Mouse (Mus musculus): ENCODE measurements around the gene Gosr2.

The Gosr2 gene

DNA sequence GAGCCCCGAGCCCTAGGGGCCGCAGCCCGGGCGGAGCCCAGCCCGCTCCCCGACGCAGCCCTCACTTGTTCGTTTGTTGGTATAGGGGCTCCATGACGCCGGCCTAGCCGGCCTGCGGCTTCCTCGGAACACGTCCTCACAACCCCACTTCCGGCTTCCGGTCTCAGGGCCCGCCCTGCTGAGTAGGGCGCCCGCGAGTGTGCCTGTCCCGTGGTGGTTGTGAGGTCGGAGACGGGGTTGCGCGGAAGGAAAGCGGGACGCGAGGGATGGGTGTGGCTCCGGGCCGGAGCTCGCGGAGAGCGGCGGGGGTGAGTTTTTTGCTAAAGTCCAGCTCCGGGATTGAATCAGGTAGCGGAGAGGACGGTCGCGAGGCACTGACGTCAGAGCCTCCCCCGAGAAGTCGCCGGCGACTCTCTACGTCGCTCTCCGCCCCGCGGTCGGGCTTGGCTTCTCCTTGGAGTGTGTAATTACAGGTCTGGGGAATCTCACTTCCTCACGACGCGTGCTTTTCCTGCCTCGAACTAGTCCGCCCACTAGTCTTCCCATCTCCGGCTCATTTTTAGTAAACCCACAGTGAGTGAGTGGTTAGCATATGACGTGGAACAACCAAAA is at the start of gene Gosr2:
Gosr2 (minus strand) TSS at position 334 of the 612 bp plus-strand sequence.
- in situ Hi-C loops (cut with MboI; ENCODE audit: unreplicated experiment in 2 of 2) = loop anchor here in 1 of 2 experiments (25.0 kb wide), 1 partner anchor 585 kb away; the partner anchor contains the start of genes Acbd4, Hexim1 and Plcd3

GRCm38 (mm10) chr11:103735046-103735781 is 37.5 kb upstream of the Gosr2 start:
- in situ Hi-C loops (cut with MboI; ENCODE audit: unreplicated experiment in 2 of 2) = no loop called here

GRCm38 (mm10) chr11:103734411-103735045 is 36.8 kb upstream of the Gosr2 start:
- in situ Hi-C loops (cut with MboI; ENCODE audit: unreplicated experiment in 2 of 2) = no loop called here

DNA sequence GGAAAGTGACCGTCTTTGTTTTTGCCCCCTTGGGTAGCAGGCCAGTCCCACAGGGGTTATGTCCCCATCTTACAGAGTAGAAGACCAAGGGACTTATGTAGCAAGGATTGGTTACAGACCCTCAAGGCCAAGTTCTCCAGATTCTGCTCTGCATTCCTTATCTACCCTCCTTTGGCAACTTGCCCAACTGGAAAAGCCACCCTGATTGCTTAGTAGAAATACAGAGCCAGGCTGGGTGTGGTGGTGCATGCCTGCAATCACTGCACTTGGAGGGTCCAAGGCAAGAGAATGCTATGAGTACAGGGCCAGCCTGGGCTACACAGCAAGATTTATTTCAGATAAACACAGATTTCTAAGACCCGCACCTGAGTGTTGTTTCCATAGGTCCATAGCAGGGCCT is 36.3 kb upstream of the Gosr2 start:
- in situ Hi-C loops (cut with MboI; ENCODE audit: unreplicated experiment in 2 of 2) = no loop called here

DNA sequence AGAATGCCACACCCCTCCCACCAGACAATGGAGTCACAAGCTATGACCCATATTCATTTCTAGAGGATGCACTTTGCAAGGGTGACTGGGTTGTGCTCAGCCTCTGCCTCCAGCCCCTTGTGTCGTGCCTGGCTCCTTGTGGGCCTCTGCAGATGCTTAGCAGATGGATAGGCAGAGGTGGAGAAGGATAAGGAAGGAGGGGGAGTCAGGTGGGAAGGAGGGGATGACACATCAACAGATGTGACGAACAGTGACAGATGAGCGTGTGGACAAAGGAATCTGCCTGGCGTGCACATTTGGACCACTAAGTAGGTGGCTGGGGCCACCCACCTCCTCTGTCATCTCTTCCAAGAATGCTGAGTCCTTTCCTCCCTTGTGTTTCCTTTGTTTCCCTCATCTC is 35.4 kb upstream of the Gosr2 start:
- in situ Hi-C loops (cut with MboI; ENCODE audit: unreplicated experiment in 2 of 2) = no loop called here

DNA sequence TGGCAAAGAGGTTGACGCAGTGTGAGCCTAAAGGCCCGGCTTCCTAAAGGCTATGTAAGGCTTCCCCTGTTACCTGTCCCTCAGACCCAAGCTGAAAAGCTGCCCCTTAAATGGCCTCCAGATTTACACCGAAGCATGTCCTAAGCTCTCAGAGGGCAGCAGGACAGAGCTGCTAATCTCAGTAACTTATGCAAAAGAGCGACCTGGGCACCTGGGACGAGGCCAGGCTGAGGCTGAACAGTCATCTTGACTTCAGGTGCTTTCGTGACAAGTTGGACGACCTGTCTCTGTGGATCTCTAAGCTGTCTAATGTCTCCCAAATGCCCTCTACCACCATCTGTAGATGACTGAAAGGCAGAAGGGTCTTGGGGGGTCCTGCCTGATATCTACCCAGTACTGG is 34.6 kb upstream of the Gosr2 start:
- in situ Hi-C loops (cut with MboI; ENCODE audit: unreplicated experiment in 2 of 2) = no loop called here

DNA sequence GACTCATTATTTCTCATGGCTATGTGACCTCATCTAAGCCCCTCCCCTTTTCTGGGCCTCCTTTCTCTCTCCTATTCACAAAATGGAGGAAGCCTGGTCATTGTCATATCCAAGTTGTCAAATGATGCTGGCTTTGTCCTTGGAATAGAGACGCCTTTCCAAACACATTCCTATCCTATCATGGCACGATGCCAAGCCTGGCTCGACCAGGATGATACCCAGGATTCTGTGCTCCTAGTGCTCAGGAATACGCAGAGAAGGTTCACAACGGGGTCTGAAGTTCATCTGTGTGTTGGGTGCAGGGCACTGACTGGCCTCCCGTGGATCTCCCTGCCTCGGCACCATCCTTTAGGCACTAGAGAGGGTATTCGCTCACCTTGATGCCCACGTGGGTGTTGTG is 33.9 kb upstream of the Gosr2 start:
- in situ Hi-C loops (cut with MboI; ENCODE audit: unreplicated experiment in 2 of 2) = no loop called here

DNA sequence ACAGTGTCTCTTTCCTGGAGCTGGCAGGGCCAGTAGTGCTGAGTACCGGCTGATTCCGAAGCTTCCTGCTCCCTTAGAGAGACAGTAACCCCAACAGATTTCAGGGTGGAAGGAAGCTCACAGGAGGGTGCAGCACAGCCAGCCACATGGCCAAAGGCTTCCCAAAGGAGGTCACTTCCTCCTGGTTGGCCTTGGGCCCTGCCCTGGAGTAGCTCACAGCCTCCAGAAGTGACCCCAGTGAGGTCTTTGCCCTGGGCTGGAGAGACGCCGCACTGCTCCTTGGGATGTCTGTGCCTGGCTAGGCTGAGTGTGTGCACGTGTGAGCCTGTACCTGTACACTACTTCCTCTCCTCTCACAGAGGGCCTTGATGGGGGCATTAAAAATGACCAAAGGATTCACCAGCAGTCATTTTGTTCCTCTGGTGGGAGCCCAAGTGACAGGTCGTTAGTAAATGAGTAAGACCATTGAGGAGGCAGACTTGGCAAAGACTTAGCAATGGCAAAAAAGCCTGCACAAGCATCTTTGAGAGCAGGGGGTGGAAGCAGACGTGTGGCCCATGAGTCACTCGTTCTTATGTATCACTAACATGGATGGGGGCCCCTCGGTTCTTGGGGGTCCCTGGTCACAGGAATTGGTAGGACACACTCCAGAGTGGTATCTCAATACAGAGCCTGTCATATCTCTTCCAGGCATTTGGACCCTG is 31.7 kb upstream of the Gosr2 start:
- in situ Hi-C loops (cut with MboI; ENCODE audit: unreplicated experiment in 2 of 2) = no loop called here

GRCm38 (mm10) chr11:103724331-103724771 is 26.7 kb upstream of the Gosr2 start:
- in situ Hi-C loops (cut with MboI; ENCODE audit: unreplicated experiment in 2 of 2) = no loop called here

DNA sequence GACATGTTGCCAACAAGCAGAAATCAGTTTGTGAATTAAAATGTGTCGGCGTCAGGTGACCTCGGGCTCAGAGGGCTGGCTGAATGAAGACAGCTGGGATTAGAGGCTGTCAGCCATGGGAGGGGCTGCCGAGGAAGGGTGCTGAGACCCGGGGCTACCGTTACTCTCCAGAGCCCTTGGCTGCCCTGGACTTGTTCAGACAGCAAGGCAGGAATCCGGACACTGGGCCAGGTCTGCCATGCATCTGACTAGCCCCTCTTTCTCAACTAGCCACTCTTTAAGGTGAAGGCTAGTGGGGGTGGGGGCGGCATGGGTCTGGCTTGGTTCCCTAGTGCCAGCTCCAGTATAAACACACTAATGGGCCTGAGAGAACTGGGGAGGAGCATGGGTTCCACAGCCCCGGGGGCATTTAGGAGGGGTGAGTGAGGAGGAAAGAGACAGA is 24.4 kb upstream of the Gosr2 start:
- in situ Hi-C loops (cut with MboI; ENCODE audit: unreplicated experiment in 2 of 2) = no loop called here

DNA sequence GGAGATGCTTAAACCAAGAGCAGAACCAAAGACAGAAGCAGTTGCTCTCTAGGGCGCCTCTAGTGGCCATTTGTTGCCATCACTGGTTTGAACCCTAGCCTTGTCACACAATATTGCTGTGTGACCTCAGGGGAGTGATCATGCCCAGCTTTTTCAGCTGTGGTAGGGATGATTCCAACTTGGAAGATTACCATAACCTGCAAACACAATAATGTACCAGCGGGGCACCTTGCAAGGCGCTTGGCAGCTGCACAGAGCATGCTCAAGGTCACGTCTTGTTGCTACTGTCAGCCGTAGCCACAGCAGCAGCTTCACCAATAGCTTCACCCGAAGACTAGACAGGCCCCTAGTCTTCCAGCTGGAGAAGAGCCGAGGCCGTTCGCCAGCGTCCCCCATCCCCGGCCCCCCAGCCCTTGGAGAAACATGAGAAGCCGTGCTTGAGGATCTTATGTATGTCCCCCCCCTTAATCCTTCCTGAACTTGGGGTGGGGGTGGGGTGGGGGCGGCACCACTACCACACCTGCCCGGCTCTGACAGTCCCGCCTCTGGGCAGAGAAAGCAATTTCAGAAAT is 23.9 kb upstream of the Gosr2 start:
- in situ Hi-C loops (cut with MboI; ENCODE audit: unreplicated experiment in 2 of 2) = no loop called here

GRCm38 (mm10) chr11:103719436-103719835 is 21.7 kb upstream of the Gosr2 start:
- in situ Hi-C loops (cut with MboI; ENCODE audit: unreplicated experiment in 2 of 2) = no loop called here

GRCm38 (mm10) chr11:103716971-103717370 is 19.3 kb upstream of the Gosr2 start:
- in situ Hi-C loops (cut with MboI; ENCODE audit: unreplicated experiment in 2 of 2) = no loop called here

DNA sequence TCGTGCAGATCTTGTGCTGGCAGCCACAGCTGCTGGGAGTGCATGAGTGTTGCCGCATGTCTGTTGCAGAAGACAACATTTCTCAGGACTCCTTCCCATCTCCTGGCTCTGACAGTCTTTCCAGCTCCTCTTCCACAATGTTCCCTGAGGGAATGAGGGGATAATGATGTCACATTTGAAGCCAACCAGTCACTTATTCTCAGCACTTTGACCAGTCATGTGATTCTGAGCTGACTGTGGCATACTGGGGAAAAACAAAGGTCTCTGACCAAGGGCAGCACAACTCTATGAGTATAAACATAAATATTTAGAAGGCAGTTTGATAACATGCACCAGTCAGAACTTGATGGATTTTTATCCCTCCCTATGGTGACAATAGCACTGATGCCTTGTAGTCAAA is 16.4 kb upstream of the Gosr2 start:
- in situ Hi-C loops (cut with MboI; ENCODE audit: unreplicated experiment in 2 of 2) = no loop called here

DNA sequence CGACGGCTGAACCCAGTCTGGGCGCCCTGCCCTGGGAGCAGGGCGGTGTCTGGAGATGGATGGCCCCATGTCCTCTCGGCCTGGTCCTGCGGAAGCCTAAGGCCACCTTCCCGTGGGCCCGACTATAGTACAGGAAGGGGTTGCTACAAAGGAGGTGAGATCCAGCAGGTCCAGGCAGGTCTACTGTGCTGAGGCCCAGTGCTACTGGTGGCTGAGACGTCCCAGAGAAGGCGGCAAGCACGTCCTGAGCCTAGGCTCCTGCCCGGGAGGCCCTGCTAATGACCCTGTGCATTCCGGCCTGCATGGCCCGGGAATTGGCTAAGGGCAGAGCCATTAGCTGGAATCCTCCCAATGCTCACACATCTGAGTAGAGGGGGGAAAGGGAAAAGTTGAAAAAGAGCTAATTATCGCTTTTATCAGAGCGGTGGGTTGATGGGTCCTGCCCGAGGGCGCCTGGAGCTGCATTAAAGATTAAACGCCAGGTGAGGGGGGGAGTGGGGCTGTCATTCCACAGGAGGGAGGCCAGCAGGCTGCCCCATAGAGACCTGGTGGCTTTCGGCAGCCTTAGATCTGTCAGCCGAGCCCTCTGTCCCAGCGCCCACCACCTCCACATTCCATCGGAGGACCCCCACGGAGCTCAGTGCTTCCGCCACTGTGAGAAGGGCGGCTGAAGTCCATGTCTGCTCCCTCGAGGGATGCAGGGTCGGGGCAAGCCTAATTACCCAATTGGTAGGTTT is 14.3 kb upstream of the Gosr2 start:
- in situ Hi-C loops (cut with MboI; ENCODE audit: unreplicated experiment in 2 of 2) = no loop called here

- in situ Hi-C loops (cut with MboI; ENCODE audit: unreplicated experiment in 2 of 2) = no loop called here
Observed at GRCm38 (mm10) chr11:103709982-103710381, 12.3 kb upstream of the Gosr2 start.

DNA sequence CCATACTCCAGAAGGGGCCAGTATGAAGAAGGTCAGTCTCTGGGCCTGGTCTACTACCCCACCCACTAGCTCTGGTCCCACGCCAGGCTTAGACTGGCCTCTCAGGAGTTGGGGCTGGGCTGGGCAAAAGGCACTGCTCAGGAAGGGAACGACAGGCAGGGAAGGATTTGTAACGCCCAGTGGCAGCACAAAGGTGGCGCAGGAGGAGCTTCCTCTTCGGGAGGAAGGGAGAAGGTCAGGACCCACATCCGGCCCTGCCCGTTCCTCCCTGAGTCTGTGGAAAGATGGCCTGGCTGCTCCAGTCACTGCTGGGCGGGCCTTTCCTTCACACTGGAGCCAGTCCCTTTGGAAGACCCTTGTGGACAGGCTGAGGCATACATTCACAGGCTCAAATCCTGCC is 9.3 kb upstream of the Gosr2 start:
- in situ Hi-C loops (cut with MboI; ENCODE audit: unreplicated experiment in 2 of 2) = no loop called here

DNA sequence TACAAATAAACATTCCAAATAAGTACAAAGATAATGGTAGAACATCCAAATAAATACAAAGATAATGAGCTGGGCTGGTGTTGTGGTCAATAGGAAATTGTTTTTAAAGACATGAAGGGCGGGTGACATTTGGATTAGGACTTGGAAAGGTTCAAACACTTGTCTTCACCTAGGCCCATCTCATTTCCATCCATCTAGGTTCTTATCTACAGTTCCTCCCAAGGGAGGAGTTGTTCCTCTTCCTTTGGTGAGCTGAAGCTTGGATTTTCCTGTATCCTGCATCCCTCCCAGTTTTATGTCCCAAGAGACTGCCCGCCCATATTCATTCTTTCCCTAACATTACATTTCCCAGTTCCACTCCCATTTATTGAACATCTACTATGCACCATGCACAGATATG is 528 bp upstream of the Gosr2 start:
- in situ Hi-C loops (cut with MboI; ENCODE audit: unreplicated experiment in 2 of 2) = loop anchor here in 1 of 2 experiments (25.0 kb wide), 1 partner anchor 586 kb away; the partner anchor contains the start of genes Acbd4, Hexim1 and Plcd3

DNA sequence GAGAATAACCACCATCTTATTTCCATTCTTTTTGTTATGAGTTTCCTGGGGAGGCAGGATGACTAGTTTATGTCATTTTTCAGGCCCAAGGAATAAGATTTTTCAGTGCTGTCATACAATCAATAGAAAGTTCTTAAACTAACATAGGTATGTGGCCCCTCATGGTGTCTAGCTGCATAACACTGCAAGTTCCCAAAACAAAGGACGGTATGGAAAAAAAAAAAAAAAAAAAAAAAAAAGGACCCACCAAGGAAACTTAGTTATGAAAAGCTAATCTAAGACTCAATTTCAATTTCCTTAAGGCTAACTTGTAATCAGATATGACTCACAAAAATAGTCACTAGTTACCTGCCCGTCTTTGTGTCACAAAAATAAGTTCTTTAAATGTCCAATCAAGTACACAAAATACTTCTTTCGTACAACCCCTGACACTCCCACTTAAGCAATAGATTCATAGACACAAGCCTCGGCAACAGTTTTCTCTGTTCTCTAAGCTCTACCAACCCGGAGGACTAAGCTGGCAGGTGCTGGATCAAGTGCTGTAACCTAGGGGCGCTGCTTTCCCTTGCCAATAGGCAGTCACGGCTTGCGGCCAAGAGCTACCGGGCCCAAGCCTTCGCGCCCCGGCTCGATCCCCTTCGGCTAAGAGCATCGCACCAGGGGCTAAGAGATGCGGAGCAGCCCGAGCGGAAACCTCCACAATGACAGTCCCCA is 690 bp downstream of the Gosr2 start:
- in situ Hi-C loops (cut with MboI; ENCODE audit: unreplicated experiment in 2 of 2) = loop anchor here in 1 of 2 experiments (25.0 kb wide), 1 partner anchor 585 kb away; the partner anchor contains the start of genes Acbd4, Hexim1 and Plcd3

Measured in v-Abl transformed pro-B cells (cell line).